Mouse (Mus musculus): ENCODE measurements around the gene Zfp879. TPM values are rescaled to one million over a fixed set of nuclear protein-coding genes. Genes with fewer than 3 reads are reported as not detected.

The Zfp879 gene
- total RNA-seq (2014; rRNA removed) (0.40 and 0.74 TPM in 2 replicates), polyA plus RNA-seq (2012; rRNA removed) (0.07 and 0.24 TPM in 2 replicates)

- WGBS = 23% methylated on average over 22 of the region's 22 CpGs
- peak; percentile 84 for DNase-seq (ENCODE audit: extremely low read depth, low read depth, low spot score)
- Histone ChIP-seq H3K9ac (ENCODE audit: low read depth, low read length) (peak within 1 kb of the TSS; percentile 62), H3K79me2 (ENCODE audit: control insufficient read depth, insufficient read depth, low read length) (no peaks in the 10 kb centered on the region), H3K4me3 (ENCODE audit: insufficient read depth, low read depth, low read length) (peak within 1 kb of the TSS; percentile 46), H3K4me1 (ENCODE audit: control insufficient read depth, insufficient read depth, low read length) (peaks cover 4% of the 10 kb centered on the region), H3K27me3 (ENCODE audit: control insufficient read depth, insufficient read depth, low read length) (no peaks in the 10 kb centered on the region), H3K27ac (replicated peaks; ENCODE audit: insufficient read depth, low read depth, low read length) (peak within 1 kb of the TSS; percentile 41), H3K36me3 (ENCODE audit: control insufficient read depth, insufficient read depth, low read length) (no peaks in the 10 kb centered on the region)
- TF ChIP-seq CTCF (IDR thresholded peaks at IDR 0.05; ENCODE audit: low read depth, low read length) (no peak), POLR2A (IDR thresholded peaks at IDR 0.05; ENCODE audit: extremely low read depth, insufficient read depth, low read length) (0 out of 2 replicates have a peak, but pooled peaks have one; percentile 45)
These were observed at the start of gene Zfp879 for GRCm38 (mm10) chr11:50841023-50841735. Gene Zfp879 (minus strand): TSS chr11:50841552.

DNA sequence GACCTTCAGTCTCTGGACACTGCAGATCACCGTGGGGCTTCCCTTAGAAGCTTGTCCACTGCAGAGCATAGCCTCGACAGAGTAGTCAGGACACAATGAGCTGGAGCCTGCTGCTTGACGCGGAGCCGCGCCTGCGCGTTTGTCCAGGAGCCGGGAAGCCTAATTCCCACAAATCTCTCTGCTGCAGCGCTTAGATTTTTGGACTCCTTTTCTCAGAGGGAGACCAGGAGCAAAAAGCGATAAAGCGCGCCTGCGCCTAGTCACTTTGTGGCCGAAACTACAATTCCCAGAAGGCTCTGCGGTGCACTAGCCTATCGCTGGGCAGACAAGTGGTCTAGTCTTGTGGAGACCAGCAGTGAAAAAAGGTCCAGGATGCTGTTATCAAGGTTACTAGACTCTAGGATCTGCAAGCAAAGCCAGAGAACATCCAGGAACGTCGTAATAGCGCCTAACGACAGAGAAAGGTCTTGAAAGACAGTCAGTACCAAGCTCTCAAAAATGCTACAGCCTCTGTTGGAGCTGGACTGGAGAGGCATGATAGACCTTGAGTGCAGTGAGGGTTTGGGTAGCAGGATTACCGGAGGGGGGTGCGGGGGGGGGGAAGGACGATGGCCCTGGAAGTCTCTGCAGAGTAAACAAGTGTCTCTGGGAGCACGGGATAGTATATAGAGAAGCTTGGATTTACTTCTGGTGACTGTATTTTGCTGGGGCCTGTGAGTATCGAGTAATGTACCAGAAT is 46.2 kb upstream of the Zfp879 start, which contains the start of gene Zfp454:
Gene Zfp454 (minus strand): TSS at position 262 of the 739 bp plus-strand sequence.
- Histone ChIP-seq H3K4me1 (ENCODE audit: control insufficient read depth, insufficient read depth, low read length) (no peaks in the 10 kb centered on the region), H3K4me3 (ENCODE audit: insufficient read depth, low read depth, low read length) (peak within 1 kb of the TSS; percentile 17), H3K27ac (replicated peaks; ENCODE audit: insufficient read depth, low read depth, low read length) (no peak within 1 kb of the TSS), H3K27me3 (ENCODE audit: control insufficient read depth, insufficient read depth, low read length) (no peaks in the 10 kb centered on the region), H3K36me3 (ENCODE audit: control insufficient read depth, insufficient read depth, low read length) (no peaks in the 10 kb centered on the region), H3K9ac (ENCODE audit: low read depth, low read length) (peak within 1 kb of the TSS; percentile 47), H3K79me2 (ENCODE audit: control insufficient read depth, insufficient read depth, low read length) (no peaks in the 10 kb centered on the region)
- TF ChIP-seq CTCF (IDR thresholded peaks at IDR 0.05; ENCODE audit: low read depth, low read length) = no peak
- TF ChIP-seq POLR2A (IDR thresholded peaks at IDR 0.05; ENCODE audit: extremely low read depth, insufficient read depth, low read length) = no peak
- peak; percentile 89 for DNase-seq (ENCODE audit: extremely low read depth, low read depth, low spot score)
- 6% methylated on average over 26 of the region's 26 CpGs for WGBS

DNA sequence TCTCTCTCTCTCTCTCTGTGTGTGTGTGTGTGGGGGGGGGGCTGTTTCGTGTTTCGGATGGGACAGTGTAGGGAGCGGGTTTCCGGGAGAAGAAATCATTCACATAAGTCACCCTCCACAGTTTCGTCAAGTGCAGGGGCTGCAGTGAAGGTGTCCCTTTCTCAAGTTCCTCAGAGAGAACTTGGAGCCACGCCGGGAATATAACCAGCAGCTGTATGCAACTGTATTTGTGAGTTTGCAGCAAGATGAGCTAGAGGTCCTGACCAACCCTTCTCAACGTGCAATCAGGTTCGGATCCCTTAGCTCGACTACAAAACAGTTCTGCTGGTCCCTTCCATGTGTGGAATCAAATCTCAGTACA is 45.6 kb upstream of the Zfp879 start:
- H3K4me3 ChIP-seq (ENCODE audit: insufficient read depth, low read depth, low read length) = peak overlapping the region; percentile 17; the same call in 1 of the 2 replicates
- H3K27me3 ChIP-seq (ENCODE audit: control insufficient read depth, insufficient read depth, low read length) = no peaks in the 10 kb centered on the region
- 39% methylated on average over 10 of the region's 10 CpGs for WGBS
- no peaks in the 10 kb centered on the region for H3K79me2 ChIP-seq (ENCODE audit: control insufficient read depth, insufficient read depth, low read length)
- H3K4me1 ChIP-seq (ENCODE audit: control insufficient read depth, insufficient read depth, low read length) = no peaks in the 10 kb centered on the region
- H3K9ac ChIP-seq (ENCODE audit: low read depth, low read length) = peak overlapping the region; percentile 47
- no peaks in the 10 kb centered on the region for H3K36me3 ChIP-seq (ENCODE audit: control insufficient read depth, insufficient read depth, low read length)
- no peak for DNase-seq (ENCODE audit: extremely low read depth, low read depth, low spot score)
- H3K27ac ChIP-seq (replicated peaks; ENCODE audit: insufficient read depth, low read depth, low read length) = no peak overlapping the region
- TF ChIP-seq CTCF (IDR thresholded peaks at IDR 0.05; ENCODE audit: low read depth, low read length) (no peak), POLR2A (IDR thresholded peaks at IDR 0.05; ENCODE audit: extremely low read depth, insufficient read depth, low read length) (no peak)

DNA sequence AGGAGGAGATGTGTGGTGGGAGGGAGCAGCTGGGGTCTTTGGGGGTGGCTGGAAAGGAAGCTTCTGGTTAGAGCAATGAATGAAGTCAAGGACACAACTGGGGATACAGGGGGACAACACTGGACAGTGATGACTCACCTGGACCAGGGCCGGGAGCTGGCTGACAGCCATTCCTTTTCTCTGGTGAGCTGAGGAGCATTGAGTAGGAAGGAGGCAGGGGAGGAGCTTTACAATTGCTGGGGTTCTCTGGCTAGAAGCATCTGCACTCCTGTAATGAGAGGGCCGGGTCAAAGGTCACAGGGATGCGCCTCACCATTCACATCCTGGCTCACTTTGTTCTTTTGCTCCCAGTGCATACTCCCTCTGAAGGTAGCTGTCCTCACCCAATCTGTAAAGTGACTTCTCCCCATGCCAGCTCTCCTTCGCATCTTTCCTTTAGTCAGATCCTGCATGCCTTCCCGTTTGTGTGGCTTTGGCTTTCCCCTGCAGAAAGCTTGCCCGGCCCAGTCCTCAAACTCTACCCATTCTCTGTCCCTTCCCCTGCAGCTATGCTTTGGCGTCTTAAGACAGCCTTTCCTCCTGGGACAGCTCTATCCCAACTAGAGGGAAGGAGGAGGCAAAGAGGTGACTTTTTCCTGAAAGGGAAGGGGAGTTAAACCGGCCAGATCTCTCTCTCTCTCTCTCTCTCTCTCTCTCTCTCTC is 45.0 kb upstream of the Zfp879 start:
- H3K27ac ChIP-seq (replicated peaks; ENCODE audit: insufficient read depth, low read depth, low read length) = no peak overlapping the region
- H3K36me3 ChIP-seq (ENCODE audit: control insufficient read depth, insufficient read depth, low read length) = no peaks in the 10 kb centered on the region
- H3K4me3 ChIP-seq (ENCODE audit: insufficient read depth, low read depth, low read length) = no peak overlapping the region
- WGBS = 72% methylated on average over 8 of the region's 8 CpGs
- no peak overlapping the region for H3K9ac ChIP-seq (ENCODE audit: low read depth, low read length)
- H3K4me1 ChIP-seq (ENCODE audit: control insufficient read depth, insufficient read depth, low read length) = no peaks in the 10 kb centered on the region
- TF ChIP-seq POLR2A (IDR thresholded peaks at IDR 0.05; ENCODE audit: extremely low read depth, insufficient read depth, low read length) = no peak
- TF ChIP-seq CTCF (IDR thresholded peaks at IDR 0.05; ENCODE audit: low read depth, low read length) = no peak
- no peak for DNase-seq (ENCODE audit: extremely low read depth, low read depth, low spot score)
- no peaks in the 10 kb centered on the region for H3K79me2 ChIP-seq (ENCODE audit: control insufficient read depth, insufficient read depth, low read length)
- no peaks in the 10 kb centered on the region for H3K27me3 ChIP-seq (ENCODE audit: control insufficient read depth, insufficient read depth, low read length)

DNA sequence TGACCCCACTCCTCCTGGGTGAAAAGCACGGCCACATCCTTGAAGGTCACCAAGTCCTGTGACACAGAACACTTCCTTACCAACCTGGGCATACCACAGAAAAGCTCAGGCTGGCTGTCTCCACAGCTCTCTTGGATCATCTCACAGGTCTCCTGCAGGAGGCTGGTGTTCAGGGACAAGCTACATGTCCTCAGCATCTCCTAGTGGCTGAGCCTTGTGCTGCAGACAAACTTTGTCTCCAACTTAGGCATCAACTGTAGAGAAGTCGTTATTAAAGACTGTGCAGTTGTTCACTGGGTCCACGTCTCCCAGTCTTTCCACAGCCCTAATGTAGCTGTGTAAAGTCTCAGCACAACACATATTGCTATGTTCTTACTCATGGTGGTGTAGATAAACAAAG is 42.4 kb upstream of the Zfp879 start:
- no peak for DNase-seq (ENCODE audit: extremely low read depth, low read depth, low spot score)
- WGBS = 71% methylated on average over 3 of the region's 3 CpGs
- H3K9ac ChIP-seq (ENCODE audit: low read depth, low read length) = no peak overlapping the region
- no peaks in the 10 kb centered on the region for H3K79me2 ChIP-seq (ENCODE audit: control insufficient read depth, insufficient read depth, low read length)
- no peak overlapping the region for H3K4me3 ChIP-seq (ENCODE audit: insufficient read depth, low read depth, low read length)
- H3K27ac ChIP-seq (replicated peaks; ENCODE audit: insufficient read depth, low read depth, low read length) = no peak overlapping the region
- no peaks in the 10 kb centered on the region for H3K27me3 ChIP-seq (ENCODE audit: control insufficient read depth, insufficient read depth, low read length)
- H3K36me3 ChIP-seq (ENCODE audit: control insufficient read depth, insufficient read depth, low read length) = no peaks in the 10 kb centered on the region
- no peaks in the 10 kb centered on the region for H3K4me1 ChIP-seq (ENCODE audit: control insufficient read depth, insufficient read depth, low read length)
- TF ChIP-seq CTCF (IDR thresholded peaks at IDR 0.05; ENCODE audit: low read depth, low read length) = no peak
- no peak for TF ChIP-seq POLR2A (IDR thresholded peaks at IDR 0.05; ENCODE audit: extremely low read depth, insufficient read depth, low read length)

Data from liver, adult 2 months (tissue).